16 mouse cellular contexts compared by ENCODE assay signal in genomic region chr7:75369366-75369765, GRCm38 (mm10).
"Had no signal": no experiment of that assay in that cellular context is flagged by ENCODE, and none has a peak within 500 bp of the region (broad histone marks: within the 10 kb centered on the region; RNA-seq: fewer than 3 reads in every experiment).

No protein-coding gene starts in this region.

- H3K9me3 ChIP-seq: limb, embryonic 12.5 days; lung, embryonic 15.5 days; midbrain, embryonic 15.5 days; neural tube, embryonic 13.5 days had no signal

- H3K4me2 ChIP-seq: limb, embryonic 12.5 days; lung, embryonic 15.5 days; midbrain, embryonic 15.5 days; neural tube, embryonic 13.5 days had no signal

- ATAC-seq: inflammation-experienced regulatory T-cells, adult 6 months; midbrain, embryonic 15.5 days had no signal

- H3K27me3 ChIP-seq: lung, embryonic 15.5 days; midbrain, embryonic 15.5 days; neural tube, embryonic 13.5 days had no signal

- H3K9ac ChIP-seq: limb, embryonic 12.5 days; lung, embryonic 15.5 days; midbrain, embryonic 15.5 days; neural tube, embryonic 13.5 days had no signal

- H3K27ac ChIP-seq: layer of hippocampus, adult 2 months; limb, embryonic 12.5 days; lung, embryonic 15.5 days; midbrain, embryonic 15.5 days; neural tube, embryonic 13.5 days had no signal

- DNase-seq: kidney, adult 18-20 months; kidney, postnatal 10 days; kidney, postnatal 4 days; liver; lung, postnatal 14 days; right cerebral cortex, adult 18-20 months; right cerebral cortex, postnatal 25 days; thymus, adult 18-20 months; thymus, postnatal 14 days had no signal

- H3K4me3 ChIP-seq: layer of hippocampus, adult 2 months; limb, embryonic 12.5 days; lung, embryonic 15.5 days; megakaryocyte, embryonic 14.5 days; midbrain, embryonic 15.5 days; neural tube, embryonic 13.5 days had no signal

- H3K4me1 ChIP-seq: limb, embryonic 12.5 days had no signal

- H3K36me3 ChIP-seq: limb, embryonic 12.5 days; lung, embryonic 15.5 days; midbrain, embryonic 15.5 days; neural tube, embryonic 13.5 days had no signal
